Mouse (Mus musculus) kidney, postnatal 10 days (tissue): ENCODE results near the gene Reep6.
"Not testable (repeated sequence)": the region's sequence is repeated elsewhere in the genome, so short reads cannot be mapped to it uniquely, and the experiment has no call there.

ENCODE experiments used
- DNase-seq: peaks from one replicate; pipeline ENCODE4 v3.0.0; 2021; ENCODE audit warnings: mixed read lengths

Gene Reep6

GRCm38 (mm10) chr10:80330888-80331287 is 1.1 kb downstream of the Reep6 start:
- no peak for DNase-seq

GRCm38 (mm10) chr10:80331636-80332524 is 2.1 kb downstream of the Reep6 start:
- DNase-seq, result no peak

- no peak for DNase-seq
Measured at GRCm38 (mm10) chr10:80332525-80332989, 2.8 kb downstream of the Reep6 start.

- DNase-seq, result no peak
Measured at GRCm38 (mm10) chr10:80336263-80336662, 6.5 kb downstream of the Reep6 start.

- peak; percentile 92 for DNase-seq
Measured at GRCm38 (mm10) chr10:80339941-80340750, 10.4 kb downstream of the Reep6 start.

- DNase-seq, result no peak
Measured at GRCm38 (mm10) chr10:80341026-80341425, 11.3 kb downstream of the Reep6 start.

GRCm38 (mm10) chr10:80341491-80342304 is 11.9 kb downstream of the Reep6 start:
- DNase-seq, result no peak

- no peak for DNase-seq
Measured at GRCm38 (mm10) chr10:80342305-80342748, 12.6 kb downstream of the Reep6 start.

- peak; percentile 78 for DNase-seq
Measured at GRCm38 (mm10) chr10:80342749-80343424, 13.1 kb downstream of the Reep6 start.

- DNase-seq, result no peak
Measured at GRCm38 (mm10) chr10:80343425-80343895, 13.7 kb downstream of the Reep6 start.

GRCm38 (mm10) chr10:80344131-80344661 is 14.4 kb downstream of the Reep6 start:
- DNase-seq, result no peak

- peak; percentile 50 for DNase-seq
Measured at GRCm38 (mm10) chr10:80345122-80345521, 15.4 kb downstream of the Reep6 start.

- not testable (repeated sequence) for DNase-seq
Measured at GRCm38 (mm10) chr10:80345929-80346328, 16.2 kb downstream of the Reep6 start.

- DNase-seq, result no peak
Measured at GRCm38 (mm10) chr10:80347514-80347967, 17.8 kb downstream of the Reep6 start.

- DNase-seq, result peak; percentile 70
Measured at GRCm38 (mm10) chr10:80348244-80348781, 18.6 kb downstream of the Reep6 start, which contains the start of gene Adamtsl5. Gene Adamtsl5, minus strand, starts transcription at chr10:80348412.

GRCm38 (mm10) chr10:80348981-80349380 is 19.2 kb downstream of the Reep6 start:
- peak; percentile 50 for DNase-seq

GRCm38 (mm10) chr10:80350292-80350691 is 20.5 kb downstream of the Reep6 start:
- peak; percentile 94 for DNase-seq

- DNase-seq, result peak; percentile 62
Measured at GRCm38 (mm10) chr10:80351896-80352295, 22.1 kb downstream of the Reep6 start.

- no peak for DNase-seq
Measured at GRCm38 (mm10) chr10:80352727-80353126, 23.0 kb downstream of the Reep6 start.

- DNase-seq, result no peak
Measured at GRCm38 (mm10) chr10:80355431-80355830, 25.7 kb downstream of the Reep6 start.
